Mouse (Mus musculus): ENCODE data around the gene Grm4. TPM values are rescaled to one million over a fixed set of nuclear protein-coding genes. Genes with fewer than 3 reads are reported as not detected.
A peak's percentile ranks its signal among the peaks of the same experiment; 100 is the strongest.

Gene Grm4
- polyA plus RNA-seq, 1 experiment from 2014 or later = 3.0 TPM

- 78% methylated on average over 5 of the region's 5 CpGs for WGBS
- H3K9me3 ChIP-seq = no peaks in the 10 kb centered on the region
- no peak for ATAC-seq (replicated peaks)
Observed at GRCm38 (mm10) chr17:27508513-27508912, 12.7 kb downstream of the Grm4 start.

GRCm38 (mm10) chr17:27508002-27508401 lies 13.2 kb downstream of the Grm4 start:
- no peak overlapping the region for H3K4me3 ChIP-seq
- no peak overlapping the region for H3K27ac ChIP-seq (replicated peaks)
- peaks cover 21% of the 10 kb centered on the region for H3K4me1 ChIP-seq
- no peaks in the 10 kb centered on the region for H3K9me3 ChIP-seq
- no peak overlapping the region for H3K9ac ChIP-seq (replicated peaks)
- H3K4me2 ChIP-seq (replicated peaks) = no peak overlapping the region
- no peak for ATAC-seq (replicated peaks)
- peaks cover 24% of the 10 kb centered on the region for H3K27me3 ChIP-seq
- H3K36me3 ChIP-seq = no peaks in the 10 kb centered on the region
- WGBS = 69% methylated on average over 12 of the region's 12 CpGs

More at GRCm38 (mm10) chr17:27508513-27508912, 12.7 kb downstream of the Grm4 start:
- H3K4me2 ChIP-seq (replicated peaks) = no peak overlapping the region
- no peak overlapping the region for H3K9ac ChIP-seq (replicated peaks)
- H3K27ac ChIP-seq (replicated peaks) = no peak overlapping the region
- peaks cover 20% of the 10 kb centered on the region for H3K4me1 ChIP-seq
- no peak overlapping the region for H3K4me3 ChIP-seq
- H3K36me3 ChIP-seq = no peaks in the 10 kb centered on the region
- H3K27me3 ChIP-seq = peaks cover 24% of the 10 kb centered on the region

GRCm38 (mm10) chr17:27507591-27507945 lies 13.6 kb downstream of the Grm4 start:
- Histone ChIP-seq H3K27me3 (peaks cover 23% of the 10 kb centered on the region), H3K27ac (replicated peaks) (no peak overlapping the region), H3K4me1 (peaks cover 24% of the 10 kb centered on the region), H3K9ac (replicated peaks) (no peak overlapping the region), H3K36me3 (no peaks in the 10 kb centered on the region), H3K4me3 (no peak overlapping the region), H3K4me2 (replicated peaks) (no peak overlapping the region), H3K9me3 (no peaks in the 10 kb centered on the region)
- WGBS = 85% methylated on average over 7 of the region's 7 CpGs
- no peak for ATAC-seq (replicated peaks)

DNA sequence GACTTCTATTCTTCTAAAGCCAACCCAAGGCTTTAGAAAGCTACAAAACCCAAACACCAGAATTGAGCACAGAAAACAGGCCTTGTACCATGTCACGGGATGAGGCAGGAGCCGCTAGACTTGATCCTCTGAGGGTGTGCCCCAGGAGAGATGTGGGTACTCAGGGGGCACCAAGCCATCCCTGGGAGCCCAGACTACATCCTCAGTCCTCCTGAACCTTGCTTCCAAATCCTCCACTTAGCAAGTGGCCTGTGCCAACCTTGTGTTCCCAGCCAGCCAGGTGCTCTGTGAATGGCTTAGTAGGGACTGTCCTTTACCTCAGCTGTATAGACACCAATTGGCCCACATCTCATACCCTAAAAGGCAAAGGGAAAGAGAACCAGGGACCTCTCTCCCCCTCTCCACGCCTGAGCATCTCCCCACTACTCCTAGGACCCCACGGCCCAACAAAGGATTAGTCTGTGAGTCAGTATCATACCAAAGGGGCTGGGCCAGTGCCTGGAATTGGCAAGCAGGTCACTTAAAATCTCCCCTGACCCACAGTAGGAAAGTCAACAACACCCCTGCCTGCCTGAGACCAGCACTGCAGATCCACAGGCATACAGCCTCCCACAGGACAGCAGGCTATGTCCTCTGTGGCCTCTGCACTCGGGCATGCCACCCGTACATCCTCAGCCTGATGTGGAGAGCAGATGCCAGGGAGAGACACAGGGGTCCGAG lies 14.2 kb downstream of the Grm4 start:
- no peaks in the 10 kb centered on the region for H3K9me3 ChIP-seq
- H3K4me1 ChIP-seq = peaks cover 24% of the 10 kb centered on the region
- H3K36me3 ChIP-seq = no peaks in the 10 kb centered on the region
- WGBS = 86% methylated on average over 7 of the region's 7 CpGs
- H3K9ac ChIP-seq (replicated peaks) = no peak overlapping the region
- H3K27ac ChIP-seq (replicated peaks) = no peak overlapping the region
- peaks cover 18% of the 10 kb centered on the region for H3K27me3 ChIP-seq
- no peak for ATAC-seq (replicated peaks)
- no peak overlapping the region for H3K4me2 ChIP-seq (replicated peaks)
- no peak overlapping the region for H3K4me3 ChIP-seq

GRCm38 (mm10) chr17:27506362-27506761 lies 14.8 kb downstream of the Grm4 start:
- H3K9ac ChIP-seq (replicated peaks) = no peak overlapping the region
- peaks cover 11% of the 10 kb centered on the region for H3K27me3 ChIP-seq
- no peak overlapping the region for H3K27ac ChIP-seq (replicated peaks)
- H3K9me3 ChIP-seq = no peaks in the 10 kb centered on the region
- H3K4me1 ChIP-seq = peaks cover 26% of the 10 kb centered on the region
- no peak overlapping the region for H3K4me3 ChIP-seq
- H3K36me3 ChIP-seq = no peaks in the 10 kb centered on the region
- 45% methylated on average over 11 of the region's 11 CpGs for WGBS
- H3K4me2 ChIP-seq (replicated peaks) = no peak overlapping the region
- ATAC-seq (replicated peaks) = no peak

GRCm38 (mm10) chr17:27505221-27505881 lies 15.9 kb downstream of the Grm4 start:
- 21% methylated on average over 10 of the region's 10 CpGs for WGBS
- Histone ChIP-seq H3K9me3 (no peaks in the 10 kb centered on the region), H3K9ac (replicated peaks) (no peak overlapping the region), H3K27ac (replicated peaks) (no peak overlapping the region), H3K4me2 (replicated peaks) (no peak overlapping the region), H3K27me3 (peaks cover 1% of the 10 kb centered on the region; the same call in 1 of the 2 replicates), H3K36me3 (no peaks in the 10 kb centered on the region), H3K4me3 (no peak overlapping the region), H3K4me1 (peaks cover 34% of the 10 kb centered on the region)
- ATAC-seq (replicated peaks) = no peak

- no peak overlapping the region for H3K27ac ChIP-seq (replicated peaks)
- no peaks in the 10 kb centered on the region for H3K36me3 ChIP-seq
- 73% methylated on average over 7 of the region's 7 CpGs for WGBS
- H3K9me3 ChIP-seq = no peaks in the 10 kb centered on the region
- H3K4me1 ChIP-seq = peaks cover 40% of the 10 kb centered on the region
- no peak overlapping the region for H3K4me2 ChIP-seq (replicated peaks)
- no peaks in the 10 kb centered on the region for H3K27me3 ChIP-seq
- no peak for ATAC-seq (replicated peaks)
- no peak overlapping the region for H3K4me3 ChIP-seq
- H3K9ac ChIP-seq (replicated peaks) = no peak overlapping the region
Observed at GRCm38 (mm10) chr17:27503869-27504268, 17.3 kb downstream of the Grm4 start.

GRCm38 (mm10) chr17:27502736-27503445 lies 18.3 kb downstream of the Grm4 start:
- peaks cover 40% of the 10 kb centered on the region for H3K4me1 ChIP-seq

GRCm38 (mm10) chr17:27502288-27502687 lies 18.9 kb downstream of the Grm4 start:
- peaks cover 40% of the 10 kb centered on the region for H3K4me1 ChIP-seq
- H3K4me2 ChIP-seq (replicated peaks) = peak overlapping the region; percentile 34
- no peaks in the 10 kb centered on the region for H3K9me3 ChIP-seq
- peak overlapping the region; percentile 90 for H3K27ac ChIP-seq (replicated peaks)
- WGBS = 20% methylated on average over 14 of the region's 14 CpGs
- no peak for ATAC-seq (replicated peaks)
- no peak overlapping the region for H3K9ac ChIP-seq (replicated peaks)
- H3K27me3 ChIP-seq = no peaks in the 10 kb centered on the region
- H3K4me3 ChIP-seq = no peak overlapping the region
- H3K36me3 ChIP-seq = no peaks in the 10 kb centered on the region

More at GRCm38 (mm10) chr17:27502736-27503445, 18.3 kb downstream of the Grm4 start:
- Histone ChIP-seq H3K4me2 (replicated peaks) (no peak overlapping the region), H3K9ac (replicated peaks) (no peak overlapping the region), H3K36me3 (no peaks in the 10 kb centered on the region), H3K27ac (replicated peaks) (peak overlapping the region; percentile 90), H3K27me3 (no peaks in the 10 kb centered on the region), H3K9me3 (no peaks in the 10 kb centered on the region), H3K4me3 (no peak overlapping the region)
- WGBS = 76% methylated on average over 31 of the region's 31 CpGs
- no peak for ATAC-seq (replicated peaks)

GRCm38 (mm10) chr17:27501331-27502251 lies 19.6 kb downstream of the Grm4 start:
- Histone ChIP-seq H3K27me3 (no peaks in the 10 kb centered on the region), H3K36me3 (no peaks in the 10 kb centered on the region), H3K27ac (replicated peaks) (peak overlapping the region; percentile 90), H3K9me3 (no peaks in the 10 kb centered on the region), H3K9ac (replicated peaks) (no peak overlapping the region), H3K4me3 (peak overlapping the region; percentile 20; the same call in 1 of the 2 replicates), H3K4me2 (replicated peaks) (peak overlapping the region; percentile 34), H3K4me1 (peaks cover 40% of the 10 kb centered on the region)
- peak; percentile 73 for ATAC-seq (replicated peaks)
- 5% methylated on average over 18 of the region's 18 CpGs for WGBS

GRCm38 (mm10) chr17:27500811-27501210 lies 20.4 kb downstream of the Grm4 start:
- no peaks in the 10 kb centered on the region for H3K27me3 ChIP-seq
- no peak overlapping the region for H3K4me3 ChIP-seq
- H3K4me2 ChIP-seq (replicated peaks) = no peak overlapping the region
- H3K9me3 ChIP-seq = no peaks in the 10 kb centered on the region
- WGBS = 28% methylated on average over 4 of the region's 4 CpGs
- H3K27ac ChIP-seq (replicated peaks) = peak overlapping the region; percentile 90
- no peaks in the 10 kb centered on the region for H3K36me3 ChIP-seq
- no peak overlapping the region for H3K9ac ChIP-seq (replicated peaks)
- peak; percentile 18; the same call in 1 of the 2 replicates for ATAC-seq (replicated peaks)
- H3K4me1 ChIP-seq = peaks cover 38% of the 10 kb centered on the region

Data from forebrain, embryonic 15.5 days (tissue).